ENCODE assay signal across 17 mouse cellular contexts in the genomic region with DNA sequence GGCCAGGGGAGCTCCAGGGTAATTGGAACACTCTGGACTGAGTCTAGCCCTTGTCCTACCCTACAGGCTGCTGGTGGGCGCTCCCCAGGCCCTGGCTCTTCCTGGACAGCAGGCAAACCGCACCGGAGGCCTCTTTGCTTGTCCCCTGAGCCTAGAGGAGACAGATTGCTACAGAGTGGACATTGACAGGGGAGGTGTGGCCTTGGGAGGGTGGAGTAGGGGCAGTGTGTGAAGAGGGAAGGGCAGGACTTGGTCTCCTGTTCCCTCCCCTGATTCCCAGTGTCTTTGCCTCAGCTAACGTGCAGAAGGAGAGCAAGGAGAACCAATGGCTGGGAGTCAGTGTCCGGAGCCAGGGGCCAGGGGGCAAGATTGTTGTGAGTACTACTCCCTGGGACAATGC. TPM values are rescaled to one million over a fixed set of nuclear protein-coding genes. Genes with fewer than 3 reads are reported as not detected.
DNase-seq lines count a peak whose midpoint lies in the region; ATAC-seq lines count a peak whose summit lies in the region.
"Had no signal": no experiment of that assay in that cellular context is flagged by ENCODE, and none has a peak within 500 bp of the region (broad histone marks: within the 10 kb centered on the region; RNA-seq: fewer than 3 reads in every experiment).

No protein-coding gene starts in this region.

- H3K9ac ChIP-seq in hindbrain, embryonic 16.5 days (ENCODE audit: low read depth, low read length): no peak overlapping the region
- H3K9ac ChIP-seq in hindbrain, embryonic 12.5 days: no peak overlapping the region
- no peak overlapping the region for H3K9ac ChIP-seq in intestine, embryonic 16.5 days (ENCODE audit: low read depth, low read length)
- H3K9ac ChIP-seq: limb, embryonic 15.5 days had no signal

- H3K4me3 ChIP-seq in hindbrain, embryonic 16.5 days (ENCODE audit: low read length): no peak overlapping the region
- no peak overlapping the region for H3K4me3 ChIP-seq in hindbrain, embryonic 12.5 days
- H3K4me3 ChIP-seq in intestine, embryonic 16.5 days (ENCODE audit: low read length): no peak overlapping the region
- H3K4me3 ChIP-seq: erythroblast, embryonic 14.5 days; limb, embryonic 15.5 days had no signal

- H3K27ac ChIP-seq in hindbrain, embryonic 16.5 days (ENCODE audit: low read depth, low read length): peak overlapping the region; percentile 27; the same call in 1 of the 2 replicates
- no peak overlapping the region for H3K27ac ChIP-seq in hindbrain, embryonic 12.5 days
- H3K27ac ChIP-seq in intestine, embryonic 16.5 days (ENCODE audit: low read length): no peak overlapping the region

- no peaks in the 10 kb centered on the region for H3K9me3 ChIP-seq in hindbrain, embryonic 16.5 days (ENCODE audit: control insufficient read depth, low read length)
- H3K9me3 ChIP-seq in hindbrain, embryonic 12.5 days (replicated peaks): no peaks in the 10 kb centered on the region
- H3K9me3 ChIP-seq in intestine, embryonic 16.5 days (ENCODE audit: control insufficient read depth, low read length): no peaks in the 10 kb centered on the region
- H3K9me3 ChIP-seq: limb, embryonic 15.5 days had no signal

- H3K4me2 ChIP-seq in hindbrain, embryonic 16.5 days (ENCODE audit: low read length): no peak overlapping the region
- H3K4me2 ChIP-seq in hindbrain, embryonic 12.5 days (replicated peaks): no peak overlapping the region
- no peak overlapping the region for H3K4me2 ChIP-seq in intestine, embryonic 16.5 days (ENCODE audit: low read depth, low read length)
- H3K4me2 ChIP-seq: limb, embryonic 15.5 days had no signal

- ATAC-seq in hindbrain, embryonic 16.5 days: peak; percentile 29
- ATAC-seq in hindbrain, embryonic 12.5 days (ENCODE audit: low FRiP score): no peak
- ATAC-seq in intestine, embryonic 16.5 days: peak; percentile 68
- ATAC-seq in CD4-positive, CD25-positive, alpha-beta regulatory T cell, adult 4 months: no peak

- H3K27me3 ChIP-seq in hindbrain, embryonic 16.5 days (replicated peaks; ENCODE audit: control insufficient read depth, insufficient read depth, low read length): peaks cover 13% of the 10 kb centered on the region; the same call in 1 of the 2 replicates
- H3K27me3 ChIP-seq in hindbrain, embryonic 12.5 days: peaks cover 27% of the 10 kb centered on the region
- H3K27me3 ChIP-seq in intestine, embryonic 16.5 days (replicated peaks; ENCODE audit: control insufficient read depth, insufficient read depth, low read length): peaks cover 23% of the 10 kb centered on the region

- H3K4me1 ChIP-seq in hindbrain, embryonic 16.5 days (ENCODE audit: control insufficient read depth, insufficient read depth, low read depth, low read length): no peaks in the 10 kb centered on the region
- H3K4me1 ChIP-seq in hindbrain, embryonic 12.5 days: peaks cover 7% of the 10 kb centered on the region
- peaks cover 4% of the 10 kb centered on the region for H3K4me1 ChIP-seq in intestine, embryonic 16.5 days (ENCODE audit: control insufficient read depth, insufficient read depth, low read length)

- peak; percentile 59 for DNase-seq in adrenal gland, postnatal 10 days
- no peak for DNase-seq in adrenal gland, adult 8-10 months
- DNase-seq in lung, postnatal 10 days: peak; percentile 18
- no peak for DNase-seq in testis, postnatal 14 days (ENCODE audit: low spot score)
- DNase-seq: midbrain, embryonic 14.5 days; thymus, postnatal 14 days had no signal

- no peaks in the 10 kb centered on the region for H3K36me3 ChIP-seq in hindbrain, embryonic 16.5 days (ENCODE audit: control insufficient read depth, insufficient read depth, low read length)
- H3K36me3 ChIP-seq in hindbrain, embryonic 12.5 days: no peaks in the 10 kb centered on the region
- H3K36me3 ChIP-seq in intestine, embryonic 16.5 days (ENCODE audit: control insufficient read depth, insufficient read depth, low read length): no peaks in the 10 kb centered on the region
- H3K36me3 ChIP-seq: limb, embryonic 15.5 days had no signal

- WGBS in hindbrain, embryonic 16.5 days: 63% methylated on average over 5 of the region's 5 CpGs
- 62% methylated on average over 5 of the region's 5 CpGs for WGBS in hindbrain, embryonic 12.5 days
- 53% methylated on average over 5 of the region's 5 CpGs for WGBS in intestine, embryonic 16.5 days

RNA-seq across cellular contexts. Expression of a gene that starts 5.4 kb away (rescaled TPM):
- 10 to 100 TPM; 24.4 to 36.7 TPM for total RNA-seq in adrenal gland, postnatal 10 days (2021)
- total RNA-seq in adrenal gland, adult 8-10 months (2022): 10 to 100 TPM in 2 of 4 experiments, 1 to 10 TPM in 2; 9.6 to 27.4 (median 11.8) TPM
- polyA plus RNA-seq in hindbrain, embryonic 16.5 days (2015; fragmentation: Nextera tagmentation; extraction: Ambion mirVana): 12.7 and 12.8 TPM in 2 replicates
- 3.6 and 4.4 TPM in 2 replicates for polyA plus RNA-seq in hindbrain, embryonic 12.5 days (2016; fragmentation: Nextera tagmentation; extraction: Ambion mirVana)
- 3.3 and 3.7 TPM in 2 replicates for polyA plus RNA-seq in intestine, embryonic 16.5 days (2015; fragmentation: Nextera tagmentation; extraction: Ambion mirVana)
- polyA plus RNA-seq in CD4-positive, CD25-positive, alpha-beta regulatory T cell, adult 4 months (2017; shearing (Covaris generic)): 1 to 10 TPM; 2.9 to 3.1 TPM
- polyA plus RNA-seq: erythroblast, embryonic 14.5 days had no signal

RNA-seq across cellular contexts. Expression of a gene that starts 15.1 kb away (rescaled TPM):
- total RNA-seq in adrenal gland, postnatal 10 days (2021): 100 to 1,000 TPM; 216 to 240 TPM
- total RNA-seq in adrenal gland, adult 8-10 months (2022): 100 to 1,000 TPM; 137 to 192 (median 168) TPM
- polyA plus RNA-seq in hindbrain, embryonic 16.5 days (2015; fragmentation: Nextera tagmentation; extraction: Ambion mirVana): 247 and 278 TPM in 2 replicates
- 210 and 235 TPM in 2 replicates for polyA plus RNA-seq in hindbrain, embryonic 12.5 days (2016; fragmentation: Nextera tagmentation; extraction: Ambion mirVana)
- polyA plus RNA-seq in intestine, embryonic 16.5 days (2015; fragmentation: Nextera tagmentation; extraction: Ambion mirVana): 208 and 220 TPM in 2 replicates
- 100 to 1,000 TPM; 227 to 233 TPM for polyA plus RNA-seq in CD4-positive, CD25-positive, alpha-beta regulatory T cell, adult 4 months (2017; shearing (Covaris generic))

RNA-seq across cellular contexts. Expression of a gene that starts 16.3 kb away (rescaled TPM):
- total RNA-seq in adrenal gland, postnatal 10 days (2021): 10 to 100 TPM; 16.4 to 22.8 TPM
- 10 to 100 TPM in 3 of 4 experiments, 1 to 10 TPM in 1; 9.5 to 23.2 (median 15.7) TPM for total RNA-seq in adrenal gland, adult 8-10 months (2022)
- polyA plus RNA-seq in hindbrain, embryonic 16.5 days (2015; fragmentation: Nextera tagmentation; extraction: Ambion mirVana): 29.6 and 30.0 TPM in 2 replicates
- polyA plus RNA-seq in hindbrain, embryonic 12.5 days (2016; fragmentation: Nextera tagmentation; extraction: Ambion mirVana): 11.3 and 15.7 TPM in 2 replicates
- 18.6 and 18.8 TPM in 2 replicates for polyA plus RNA-seq in intestine, embryonic 16.5 days (2015; fragmentation: Nextera tagmentation; extraction: Ambion mirVana)
- polyA plus RNA-seq in CD4-positive, CD25-positive, alpha-beta regulatory T cell, adult 4 months (2017; shearing (Covaris generic)): 10 to 100 TPM; 12.4 to 23.7 TPM

RNA-seq across cellular contexts. Expression of a gene that starts 21.8 kb away (rescaled TPM):
- total RNA-seq in adrenal gland, postnatal 10 days (2021): 10 to 100 TPM; 17.2 to 32.9 TPM
- under 1 TPM in 2 of 4 experiments, not detected in 2; 0.32 to 0.46 TPM for total RNA-seq in adrenal gland, adult 8-10 months (2022)
- not detected in 2 replicates for polyA plus RNA-seq in hindbrain, embryonic 16.5 days (2015; fragmentation: Nextera tagmentation; extraction: Ambion mirVana)
- polyA plus RNA-seq in hindbrain, embryonic 12.5 days (2016; fragmentation: Nextera tagmentation; extraction: Ambion mirVana): not detected in 2 replicates
- polyA plus RNA-seq in intestine, embryonic 16.5 days (2015; fragmentation: Nextera tagmentation; extraction: Ambion mirVana): 23.2 and 28.6 TPM in 2 replicates
- not detected for polyA plus RNA-seq in CD4-positive, CD25-positive, alpha-beta regulatory T cell, adult 4 months (2017; shearing (Covaris generic))
- total RNA-seq: adrenal gland, postnatal 25 days; layer of hippocampus, postnatal 10 days; MEL; neutrophil, adult 5-6 weeks had no signal
- polyA plus RNA-seq: cortical plate, adult 2 months; erythroblast, embryonic 14.5 days; midbrain, embryonic 14.5 days had no signal

RNA-seq across cellular contexts. Expression of a gene that starts 38.2 kb away (rescaled TPM):
- total RNA-seq in adrenal gland, postnatal 10 days (2021): 100 to 1,000 TPM; 243 to 263 TPM
- total RNA-seq in adrenal gland, adult 8-10 months (2022): 100 to 1,000 TPM; 313 to 472 (median 396) TPM
- 322 and 343 TPM in 2 replicates for polyA plus RNA-seq in hindbrain, embryonic 16.5 days (2015; fragmentation: Nextera tagmentation; extraction: Ambion mirVana)
- polyA plus RNA-seq in hindbrain, embryonic 12.5 days (2016; fragmentation: Nextera tagmentation; extraction: Ambion mirVana): 258 and 273 TPM in 2 replicates
- 794 TPM in 2 replicates for polyA plus RNA-seq in intestine, embryonic 16.5 days (2015; fragmentation: Nextera tagmentation; extraction: Ambion mirVana)
- under 1 TPM; 0.51 to 0.65 TPM for polyA plus RNA-seq in CD4-positive, CD25-positive, alpha-beta regulatory T cell, adult 4 months (2017; shearing (Covaris generic))

Comparison
In these comparisons a context has a peak if more than half of its experiments do, and no peak if none do; other contexts are left out.
1. DNase-seq: peak in adrenal gland, postnatal 10 days (single experiment) and lung, postnatal 10 days (single experiment); none in adrenal gland, adult 8-10 months (single experiment) and testis, postnatal 14 days (single experiment).
2. ATAC-seq: peak in hindbrain, embryonic 16.5 days (single experiment) and intestine, embryonic 16.5 days (single experiment); none in hindbrain, embryonic 12.5 days (single experiment) and CD4-positive, CD25-positive, alpha-beta regulatory T cell, adult 4 months (single experiment).